Mouse (Mus musculus) CH12.LX (cell line): ENCODE measurements around the gene Fau. TPM values are rescaled to one million over a fixed set of nuclear protein-coding genes. Genes with fewer than 3 reads are reported as not detected.

Experiments used
- DNase-seq: peaks from one replicate; pipeline ENCODE4 v3.0.0-alpha.2; 2013; ENCODE audit errors: extremely low read depth
- H3K27ac ChIP-seq: 2 replicates; pipeline ENCODE4 v1.5.1; 2012; ENCODE audit warnings: low read depth, mild to moderate bottlenecking, control low read depth, moderate library complexity; ENCODE audit not compliant: insufficient read depth
- H3K27me3 ChIP-seq: replicated peaks from 2 replicates; pipeline ENCODE3; 2012; ENCODE audit warnings: inconsistent platforms
- H3K36me3 ChIP-seq, 2 experiments: replicated peaks in 1 of 2; 2 replicates each; pipeline versions ENCODE3 to v1.6.1; 2012; ENCODE audit warnings: inconsistent platforms in 1 of 2, low read length in 1 of 2, mild to moderate bottlenecking in 1 of 2, mixed read lengths in 1 of 2, moderate library complexity in 1 of 2; ENCODE audit not compliant: control insufficient read depth in 1 of 2, insufficient read depth in 1 of 2
- H3K4me1 ChIP-seq, 2 experiments: 2 replicates each; pipeline ENCODE4 v1.6.1; 2012; ENCODE audit warnings: inconsistent platforms in 1 of 2, moderate library complexity in 1 of 2; ENCODE audit not compliant: insufficient read depth in 2 of 2, control insufficient read depth in 1 of 2
- H3K4me2 ChIP-seq: 2 replicates; pipeline ENCODE4 v1.6.1; 2012; ENCODE audit warnings: low read depth, mild to moderate bottlenecking, control low read depth; ENCODE audit not compliant: poor library complexity, insufficient read depth, severe bottlenecking
- H3K4me3 ChIP-seq, 3 experiments: fragments of 150-350 bp in 1 of 3; sonication (generic) in 1 of 3; replicated peaks in 1 of 3; 2 replicates each; pipeline versions ENCODE3 to v1.5.1; 2011 to 2012; ENCODE audit warnings: low read depth in 2 of 3, low read length in 2 of 3, mild to moderate bottlenecking in 2 of 3, moderate library complexity in 2 of 3, control low read depth in 1 of 3, improper control_type of control experiment in 1 of 3, inconsistent platforms in 1 of 3, mixed read lengths in 1 of 3; ENCODE audit not compliant: poor library complexity in 1 of 3
- H3K79me2 ChIP-seq: replicated peaks from 2 replicates; pipeline ENCODE4 v1.6.1; 2012; ENCODE audit warnings: mild to moderate bottlenecking, moderate library complexity; ENCODE audit not compliant: control insufficient read depth, poor library complexity, insufficient read depth, severe bottlenecking; ENCODE audit errors: extremely low read depth
- H3K9ac ChIP-seq: 2 replicates; pipeline ENCODE4 v1.6.1; 2012; ENCODE audit warnings: low read depth, mild to moderate bottlenecking, control low read depth, moderate library complexity; ENCODE audit not compliant: insufficient read depth
- H3K9me3 ChIP-seq: replicated peaks from 2 replicates; pipeline ENCODE3; 2012; ENCODE audit warnings: low read length, inconsistent platforms, mixed read lengths
- E2F4 ChIP-seq: IDR thresholded peaks from 2 replicates; pipeline ENCODE4 v1.6.1; 2011; ENCODE audit warnings: low read depth, low read length, improper control_type of control experiment; ENCODE audit not compliant: insufficient replicate concordance
- GABPA ChIP-seq: IDR thresholded peaks from 2 replicates; pipeline ENCODE4 v1.6.1; 2012; ENCODE audit warnings: low read depth, low read length, improper control_type of control experiment, inconsistent platforms; ENCODE audit not compliant: insufficient replicate concordance
- IRF4 ChIP-seq: IDR thresholded peaks from 2 replicates; pipeline ENCODE4 v1.6.1; 2014; ENCODE audit warnings: low read depth, mild to moderate bottlenecking, inconsistent platforms, low read length, improper control_type of control experiment
- KAT2A ChIP-seq: IDR thresholded peaks from 2 replicates; pipeline ENCODE4 v1.6.1; 2012; ENCODE audit warnings: low read length, improper control_type of control experiment, inconsistent platforms; ENCODE audit not compliant: insufficient replicate concordance
- MAFK ChIP-seq: IDR thresholded peaks from 2 replicates; pipeline ENCODE4 v1.6.1; 2011; ENCODE audit warnings: low read length, improper control_type of control experiment; ENCODE audit not compliant: insufficient replicate concordance
- MAX ChIP-seq: IDR thresholded peaks from 2 replicates; pipeline ENCODE4 v1.6.1; 2011; ENCODE audit warnings: low read length, improper control_type of control experiment
- MAZ ChIP-seq: IDR thresholded peaks from 2 replicates; pipeline ENCODE4 v1.6.1; 2012; ENCODE audit warnings: low read depth, mild to moderate bottlenecking, inconsistent platforms, low read length, improper control_type of control experiment, moderate library complexity
- NRF1 ChIP-seq: IDR thresholded peaks from 2 replicates; pipeline ENCODE4 v1.6.1; 2014; ENCODE audit warnings: low read depth, mild to moderate bottlenecking, inconsistent platforms, low read length, improper control_type of control experiment, moderate library complexity
- PAX5 ChIP-seq: IDR thresholded peaks from 2 replicates; pipeline ENCODE4 v1.6.1; 2012; ENCODE audit warnings: low read length, inconsistent platforms, mixed read lengths
- POLR2AphosphoS2 ChIP-seq: IDR thresholded peaks from 2 replicates; pipeline ENCODE4 v1.6.1; 2011; ENCODE audit warnings: low read depth, low read length, improper control_type of control experiment
- SIN3A ChIP-seq: IDR thresholded peaks from 2 replicates; pipeline ENCODE4 v1.6.1; 2012; ENCODE audit warnings: low read length, improper control_type of control experiment, inconsistent platforms
- SMC3 ChIP-seq: IDR thresholded peaks from 2 replicates; pipeline ENCODE4 v1.6.1; 2011; ENCODE audit warnings: low read depth, low read length, improper control_type of control experiment
- TCF12 ChIP-seq: IDR thresholded peaks from 2 replicates; pipeline ENCODE4 v1.6.1; 2014; ENCODE audit warnings: low read depth, mild to moderate bottlenecking, inconsistent platforms, low read length, improper control_type of control experiment
- UBTF ChIP-seq: IDR thresholded peaks from 2 replicates; pipeline ENCODE4 v1.6.1; 2012; ENCODE audit warnings: low read depth, mild to moderate bottlenecking, inconsistent platforms, low read length, improper control_type of control experiment, moderate library complexity
- USF1 ChIP-seq: IDR thresholded peaks from 2 replicates; pipeline ENCODE4 v1.6.1; 2014; ENCODE audit warnings: low read depth, mild to moderate bottlenecking, inconsistent platforms, low read length, improper control_type of control experiment
- USF2 ChIP-seq: conservative IDR thresholded peaks from 2 replicates; pipeline ENCODE4 v1.6.1; 2011; ENCODE audit warnings: low read depth, low read length, improper control_type of control experiment
- ZMIZ1 ChIP-seq: IDR thresholded peaks from 2 replicates; pipeline ENCODE4 v1.6.1; 2012; ENCODE audit warnings: low read depth, mild to moderate bottlenecking, inconsistent platforms, low read length, improper control_type of control experiment
- ZNF384 ChIP-seq: IDR thresholded peaks from 2 replicates; pipeline ENCODE4 v1.6.1; 2012; ENCODE audit warnings: low read depth, low read length, improper control_type of control experiment, inconsistent platforms
- dilution Hi-C: fragments of 300-500 bp; cut with MboI; formaldehyde crosslinking; loops from 2 replicates; pipeline ENCODE4 v1.14.3; 2020; ENCODE audit warnings: low sequenced_read_pairs; ENCODE audit not compliant: extremely low pct_unique_long_range_greater_than_20kb, extremely low pct_ligation_motif_present
- in situ Hi-C: fragments of 300-500 bp; cut with MboI; formaldehyde crosslinking; loops from 3 replicates; pipeline ENCODE4 v1.14.3; 2019; ENCODE audit warnings: low sequenced_read_pairs, low pct_ligation_motif_present, low pct_unique_long_range_greater_than_20kb, mixed read lengths
- polyA plus RNA-seq: library from polyadenylated mRNA; unstranded; fragments of >175 nt; gene quantifications from 2 replicates; pipeline ENCODE4 v1.2.1, GENCODE M21; 2012; ENCODE audit warnings: low read depth; ENCODE audit not compliant: insufficient read length
- total RNA-seq, 2 experiments: library from RNA; depleted of rRNA; stranded (reverse); fragments of 300-350 nt in 1 of 2; fragments of >200 nt in 1 of 2; gene quantifications; 2 replicates each; pipeline ENCODE4 v1.2.3; 2012 to 2014

The Fau gene
- total and polyA plus RNA-seq, 3 experiments = 1,239 to 2,522 (median 2,403) TPM

DNA sequence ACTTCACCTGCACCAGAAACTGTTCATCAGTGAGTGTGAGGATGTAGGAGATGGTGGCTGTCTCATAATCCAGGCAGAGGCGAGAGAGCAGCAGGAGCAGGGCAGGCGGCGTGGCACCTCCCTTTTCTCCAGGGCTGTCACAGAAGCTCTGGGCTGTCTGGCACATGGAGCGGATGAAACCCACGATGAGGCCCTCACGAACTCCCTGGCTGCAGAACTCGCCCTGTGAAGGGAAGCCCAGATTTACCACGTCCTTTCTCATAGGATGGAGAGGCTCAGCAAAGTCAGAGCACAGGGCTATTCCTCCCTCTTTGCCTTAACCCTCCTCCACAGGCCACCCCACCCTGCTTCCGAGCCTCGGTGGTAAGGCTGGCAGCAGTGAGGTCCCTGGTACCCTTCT, 12.2 kb downstream of the Fau start:
- no peak for TF ChIP-seq SMC3
- TF ChIP-seq IRF4 = no peak
- TF ChIP-seq MAX = no peak
- no peak for TF ChIP-seq MAZ
- TF ChIP-seq UBTF = no peak
- no peak for TF ChIP-seq TCF12
- no peak for TF ChIP-seq POLR2AphosphoS2
- no peak for TF ChIP-seq GABPA
- no peak for TF ChIP-seq SIN3A
- no peak for TF ChIP-seq ZNF384
- TF ChIP-seq KAT2A = no peak
- no peak for TF ChIP-seq ZMIZ1
- TF ChIP-seq PAX5 = no peak
- no peak for TF ChIP-seq USF1
- no peak for TF ChIP-seq USF2
- TF ChIP-seq NRF1 = no peak
- no peak for TF ChIP-seq E2F4
- peaks cover 47 to 65% of the 10 kb centered on the region in 2 experiments for H3K36me3 ChIP-seq
- no peak overlapping the region for H3K27ac ChIP-seq
- H3K9ac ChIP-seq = no peak overlapping the region
- dilution Hi-C loops (no loop called here), in situ Hi-C loops (loop anchor here (10.0 kb wide), 1 partner anchor 105 kb away; the partner anchor contains the start of gene Pola2)
- no peaks in the 10 kb centered on the region for H3K9me3 ChIP-seq
- H3K79me2 ChIP-seq = 0 out of 2 replicates have a peak, but pooled peaks cover 5% of the 10 kb centered on the region
- no peak overlapping the region for H3K4me3 ChIP-seq
- H3K4me2 ChIP-seq = no peak overlapping the region
- H3K4me1 ChIP-seq = peaks cover 8 to 25% of the 10 kb centered on the region in 2 experiments
- H3K27me3 ChIP-seq = no peaks in the 10 kb centered on the region
- DNase-seq = no peak

DNA sequence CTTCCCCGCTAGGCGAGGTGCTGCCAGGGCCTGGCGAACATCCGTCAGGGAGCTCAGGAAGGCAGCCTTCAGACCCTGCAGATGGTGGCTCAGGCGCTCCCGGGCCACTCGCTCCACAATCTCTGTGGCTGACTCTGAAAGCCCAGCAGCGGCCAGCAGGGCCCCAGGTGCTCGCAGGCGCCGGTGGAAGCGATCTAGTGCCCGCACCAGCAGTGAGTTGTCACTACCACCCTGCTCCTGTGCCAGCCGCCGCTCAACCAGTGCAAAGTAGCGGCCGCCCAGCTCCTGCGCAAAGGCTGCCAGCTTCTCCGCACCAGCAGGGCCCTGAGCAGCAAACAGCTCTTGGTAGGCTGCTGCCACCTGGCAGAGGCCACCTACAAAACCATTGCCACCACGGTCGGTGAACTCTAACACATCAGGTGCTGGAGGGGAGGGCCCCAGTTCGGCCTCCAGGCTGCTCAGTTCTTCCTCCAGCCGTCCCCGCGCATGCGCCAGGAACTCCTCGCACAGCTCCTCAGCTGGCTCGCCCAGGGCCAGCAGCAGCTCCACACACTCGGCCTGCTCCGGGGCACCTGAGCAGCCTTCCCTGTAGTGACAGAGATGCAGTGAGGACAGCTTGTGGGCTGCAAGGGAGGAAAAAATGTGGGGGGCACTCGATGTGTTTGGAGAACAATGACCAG, 13.1 kb downstream of the Fau start:
- peaks cover 48 to 73% of the 10 kb centered on the region in 2 experiments for H3K36me3 ChIP-seq
- H3K79me2 ChIP-seq = peaks cover 11% of the 10 kb centered on the region
- no peak for DNase-seq
- H3K4me2 ChIP-seq = no peak overlapping the region
- no peaks in the 10 kb centered on the region for H3K27me3 ChIP-seq
- in situ Hi-C loops (no loop called here), dilution Hi-C loops (no loop called here)
- H3K4me1 ChIP-seq = peaks cover 8 to 33% of the 10 kb centered on the region in 2 experiments
- H3K9me3 ChIP-seq = no peaks in the 10 kb centered on the region
- no peak overlapping the region for H3K27ac ChIP-seq
- TF ChIP-seq MAFK (no peak), TCF12 (no peak)
- H3K9ac ChIP-seq = no peak overlapping the region
- H3K4me3 ChIP-seq = no peak overlapping the region
